Mouse (Mus musculus): ENCODE results near the gene Nthl1. TPM values are rescaled to one million over a fixed set of nuclear protein-coding genes. Genes with fewer than 3 reads are reported as not detected.
"Not testable (repeated sequence)": the region's sequence is repeated elsewhere in the genome, so short reads cannot be mapped to it uniquely, and the experiment has no call there.

The Nthl1 gene
- total RNA-seq, 2 experiments from 2014 or later, result 4.6 to 5.9 TPM

- DNase-seq (ENCODE audit: extremely low spot score in 1 of 2, low spot score in 2 of 2), result peak in 1 of 2 experiments; percentile 73
Measured at GRCm38 (mm10) chr17:24644875-24645721, 12.6 kb downstream of the Nthl1 start.

DNA sequence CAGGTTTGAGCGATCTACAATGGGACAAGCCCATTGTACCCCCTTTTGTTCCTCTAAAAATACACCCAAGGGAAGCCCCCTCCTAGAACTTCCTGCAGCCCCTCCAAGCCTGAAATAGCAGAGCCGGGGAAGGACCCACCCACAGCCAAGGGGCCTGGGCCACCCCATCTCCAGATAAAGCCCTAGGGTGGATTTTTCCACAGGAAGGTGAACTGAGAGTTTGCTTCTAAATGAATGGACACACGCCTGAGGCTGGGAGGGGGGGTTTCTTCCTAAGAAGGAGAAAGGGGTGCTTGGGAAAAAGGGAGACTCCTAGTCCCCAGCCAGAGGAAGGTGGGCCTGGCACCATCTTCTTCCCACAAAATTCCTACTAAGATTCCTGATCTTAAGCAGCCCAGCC is 13.4 kb downstream of the Nthl1 start:
- intact Hi-C loops (cut with DNase I), result no loop called here
- no peak for DNase-seq (ENCODE audit: extremely low spot score in 1 of 2, low spot score in 2 of 2)

More at GRCm38 (mm10) chr17:24644875-24645721, 12.6 kb downstream of the Nthl1 start:
- intact Hi-C loops (cut with DNase I), result no loop called here

DNA sequence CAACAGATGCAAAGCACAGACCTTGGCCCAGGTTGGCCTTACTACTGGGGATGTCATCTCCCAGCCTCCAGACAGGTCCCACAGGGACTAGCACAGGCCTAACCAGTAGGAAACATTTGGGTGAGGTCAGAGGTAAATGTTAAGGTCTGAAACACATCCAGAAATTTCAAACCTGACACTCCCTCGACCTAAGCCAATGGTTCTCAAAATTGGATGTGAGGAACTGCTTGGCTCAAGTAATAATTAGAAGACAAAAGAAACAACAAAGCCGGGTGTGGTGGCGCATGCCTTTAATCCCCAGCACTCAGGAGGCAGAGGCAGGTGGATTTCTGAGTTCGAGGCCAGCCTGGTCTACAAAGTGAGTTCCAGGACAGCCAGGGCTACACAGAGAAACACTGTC is 13.9 kb downstream of the Nthl1 start:
- no peak for DNase-seq (ENCODE audit: extremely low spot score in 1 of 2, low spot score in 2 of 2)
- intact Hi-C loops (cut with DNase I), result no loop called here

DNA sequence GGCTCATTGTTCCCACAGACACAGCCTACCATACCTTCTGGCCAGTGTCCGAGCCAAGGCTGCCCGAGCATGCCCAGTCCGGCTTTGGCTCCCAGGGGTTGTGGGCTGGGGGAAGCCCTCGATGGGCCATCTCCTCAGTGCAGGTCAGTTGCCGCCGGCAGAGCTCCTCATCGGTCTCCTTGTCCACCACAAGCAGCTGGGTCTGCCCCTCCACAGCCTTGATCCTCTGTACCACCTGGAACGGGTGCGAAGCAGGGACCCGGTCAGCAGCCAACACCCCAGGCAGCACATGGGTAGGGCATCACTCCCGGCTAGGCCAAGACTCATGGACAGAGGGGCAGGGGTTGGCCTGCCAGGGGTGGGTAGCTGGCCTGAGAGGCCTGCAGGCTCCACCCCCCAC is 15.0 kb downstream of the Nthl1 start:
- DNase-seq (ENCODE audit: extremely low spot score in 1 of 2, low spot score in 2 of 2), result no peak

DNA sequence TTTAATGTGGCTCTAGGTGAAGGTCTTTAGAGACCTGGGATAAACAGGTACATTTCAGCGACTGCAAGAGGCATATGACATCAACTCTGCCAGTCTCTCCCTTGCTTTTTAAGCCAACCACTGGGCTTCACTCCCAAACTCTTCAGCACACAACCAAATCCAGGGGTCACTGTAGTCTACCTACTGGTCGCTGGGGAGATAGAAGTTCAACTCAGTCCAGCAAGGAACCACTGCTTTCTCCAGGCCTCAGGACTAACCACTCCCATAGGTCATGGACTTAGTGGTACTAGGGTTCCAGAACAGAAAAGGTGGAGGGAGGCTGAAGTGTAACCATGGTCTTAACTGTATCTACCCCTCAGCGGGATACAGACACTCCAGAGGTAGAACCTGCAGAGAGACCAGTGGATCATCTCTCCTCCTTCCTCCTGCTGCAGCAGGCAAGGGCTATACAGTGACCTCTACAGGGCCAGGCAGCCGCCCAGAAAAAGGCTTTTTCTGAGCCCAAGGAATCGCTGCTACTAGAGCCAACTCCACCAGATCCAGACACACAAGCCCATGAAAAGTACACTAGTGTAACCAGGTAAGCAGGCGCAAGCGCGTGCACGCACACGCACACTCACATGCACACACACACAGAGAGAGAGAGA is 16.4 kb downstream of the Nthl1 start:
- intact Hi-C loops (cut with DNase I), result no loop called here

More for the DNA sequence above, 15.0 kb downstream of the Nthl1 start:
- intact Hi-C loops (cut with DNase I), result no loop called here

DNA sequence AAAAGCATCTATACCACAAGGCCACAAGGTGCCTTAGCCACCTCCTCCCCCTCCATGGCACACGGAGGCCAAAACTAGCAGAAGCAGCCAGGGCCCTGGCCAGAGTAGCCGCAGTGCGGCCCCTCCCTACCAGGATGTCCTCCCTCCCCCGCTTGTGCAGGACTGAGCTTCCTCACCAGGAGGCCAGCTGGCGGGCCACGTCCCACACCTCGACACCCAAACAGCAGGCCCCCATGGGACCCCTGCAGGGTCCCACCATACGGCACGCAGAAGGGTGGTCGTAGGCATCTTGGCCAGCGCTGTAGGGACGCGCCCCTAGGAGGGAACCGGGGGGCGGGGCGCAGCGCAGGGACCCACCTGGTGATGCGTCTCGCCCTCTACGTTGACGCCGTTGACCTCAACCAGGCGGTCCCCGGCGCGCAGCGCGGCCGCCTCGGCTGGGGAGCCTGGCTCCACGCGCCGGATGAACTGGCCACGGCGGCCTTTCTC is 17.1 kb downstream of the Nthl1 start:
- peak in 1 of 2 experiments; percentile 78 for DNase-seq (ENCODE audit: extremely low spot score in 1 of 2, low spot score in 2 of 2)
- intact Hi-C loops (cut with DNase I), result no loop called here

More for the DNA sequence above, 16.4 kb downstream of the Nthl1 start:
- no peak for DNase-seq (ENCODE audit: extremely low spot score in 1 of 2, low spot score in 2 of 2)

DNA sequence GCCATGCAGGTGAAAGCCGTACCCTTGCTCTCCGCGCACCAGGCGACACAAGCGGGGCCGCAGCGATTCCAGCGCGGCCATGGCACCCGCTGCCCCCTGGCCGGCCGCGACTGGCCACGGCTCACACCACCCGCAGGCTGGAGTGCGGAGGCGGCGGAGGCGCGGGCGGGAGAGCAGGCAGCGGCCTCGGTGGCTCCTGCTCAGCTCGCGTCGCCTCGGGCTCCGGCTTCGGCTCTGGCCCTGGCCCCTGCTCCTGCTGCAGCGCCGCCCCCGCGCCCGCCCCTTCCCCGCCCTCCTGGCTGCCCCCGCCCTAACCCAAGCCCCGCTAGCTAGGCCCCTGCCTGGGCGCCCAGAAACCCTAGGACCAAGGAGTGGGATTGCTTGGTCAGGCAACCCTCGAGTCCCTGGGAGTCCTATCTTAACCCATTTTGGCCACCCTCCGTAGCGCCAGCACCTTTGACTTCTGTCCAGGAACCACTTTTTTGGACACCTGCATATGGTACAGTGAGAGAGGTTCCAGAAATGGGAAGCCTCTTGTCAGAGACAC is 17.7 kb downstream of the Nthl1 start, which contains the start of gene Slc9a3r2:
Gene Slc9a3r2 (minus strand): TSS at position 258 of the 547 bp plus-strand sequence.
- intact Hi-C loops (cut with DNase I), result no loop called here

DNA sequence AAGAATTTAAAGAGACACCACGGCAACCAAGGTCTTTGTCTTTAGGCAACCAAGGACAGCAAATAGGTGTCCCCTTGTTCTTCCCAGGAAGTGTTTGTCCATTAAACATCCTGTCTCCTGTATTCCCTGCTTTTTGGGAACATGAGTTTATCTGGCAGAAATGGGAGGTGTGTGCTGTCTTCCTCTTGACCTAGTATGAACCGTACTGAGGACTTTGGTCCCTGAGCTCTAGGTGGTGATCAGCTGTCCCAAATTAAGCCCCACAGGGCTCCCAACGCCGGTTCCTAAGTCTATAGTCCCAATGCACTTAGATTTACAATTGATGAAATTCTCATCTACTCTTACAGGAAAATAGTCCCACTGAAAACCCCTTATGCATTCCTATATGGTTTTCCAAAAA is 18.3 kb downstream of the Nthl1 start:
- intact Hi-C loops (cut with DNase I), result no loop called here
- no peak for DNase-seq (ENCODE audit: extremely low spot score in 1 of 2, low spot score in 2 of 2)

More for the DNA sequence above, 17.7 kb downstream of the Nthl1 start, which contains the start of gene Slc9a3r2:
- DNase-seq (ENCODE audit: extremely low spot score in 1 of 2, low spot score in 2 of 2), result peak in 1 of 2 experiments; percentile 82

GRCm38 (mm10) chr17:24651835-24652234 is 19.4 kb downstream of the Nthl1 start:
- no peak for DNase-seq (ENCODE audit: extremely low spot score in 1 of 2, low spot score in 2 of 2)
- intact Hi-C loops (cut with DNase I), result no loop called here

GRCm38 (mm10) chr17:24653967-24654710 is 21.7 kb downstream of the Nthl1 start:
- peak in 1 of 2 experiments; percentile 86 for DNase-seq (ENCODE audit: extremely low spot score in 1 of 2, low spot score in 2 of 2)
- intact Hi-C loops (cut with DNase I), result no loop called here

DNA sequence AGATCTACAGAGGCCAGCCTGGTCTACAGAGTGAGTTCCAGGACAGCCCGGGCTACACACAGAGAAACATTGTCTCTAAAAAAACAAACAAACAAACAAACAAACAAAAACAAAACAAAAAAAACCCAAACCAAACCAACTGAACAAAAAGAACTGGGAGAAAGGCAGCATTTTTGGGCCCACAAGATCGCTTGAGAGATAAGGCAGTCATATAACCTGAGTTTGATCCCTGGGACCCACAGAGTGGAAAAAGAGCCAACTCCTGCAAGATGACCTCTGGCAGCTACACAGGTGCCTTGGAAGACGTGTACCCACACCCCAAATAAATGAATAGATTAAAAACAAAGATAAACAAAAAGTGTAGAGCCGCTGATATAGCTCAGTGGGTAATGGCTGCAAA is 22.5 kb downstream of the Nthl1 start:
- no peak for DNase-seq (ENCODE audit: extremely low spot score in 1 of 2, low spot score in 2 of 2)
- intact Hi-C loops (cut with DNase I), result no loop called here

GRCm38 (mm10) chr17:24658017-24658758 is 25.7 kb downstream of the Nthl1 start, which contains the start of gene Npw:
Gene Npw (minus strand): TSS chr17:24658457.
- DNase-seq (ENCODE audit: extremely low spot score in 1 of 2, low spot score in 2 of 2), result no peak
- intact Hi-C loops (cut with DNase I), result no loop called here

- intact Hi-C loops (cut with DNase I); DNase-seq (ENCODE audit: extremely low spot score in 1 of 2, low spot score in 2 of 2): not testable (repeated sequence)
Measured at GRCm38 (mm10) chr17:24667011-24667410, 34.5 kb downstream of the Nthl1 start.

DNA sequence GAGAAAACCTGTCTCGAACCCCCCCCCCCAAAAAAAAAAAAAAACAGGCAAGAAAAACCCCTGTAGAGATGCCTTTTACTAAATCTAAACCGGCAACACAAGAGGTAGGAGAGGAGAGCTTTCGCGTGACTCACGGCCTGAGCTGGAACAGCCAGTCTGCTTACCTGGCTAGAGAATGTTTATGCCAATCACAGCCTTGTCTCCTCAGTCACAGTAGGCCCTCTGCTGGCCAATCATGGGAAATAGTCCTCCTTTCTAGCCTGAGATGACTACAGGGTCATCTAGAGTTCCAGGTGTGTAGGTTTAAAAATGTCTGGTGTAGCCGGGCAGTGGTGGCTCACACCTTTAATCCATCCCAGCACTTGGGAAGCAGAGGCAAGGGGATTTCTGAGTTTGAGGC is 34.9 kb downstream of the Nthl1 start:
- peak in 1 of 2 experiments; percentile 60 for DNase-seq (ENCODE audit: extremely low spot score in 1 of 2, low spot score in 2 of 2)
- intact Hi-C loops (cut with DNase I), result no loop called here

DNA sequence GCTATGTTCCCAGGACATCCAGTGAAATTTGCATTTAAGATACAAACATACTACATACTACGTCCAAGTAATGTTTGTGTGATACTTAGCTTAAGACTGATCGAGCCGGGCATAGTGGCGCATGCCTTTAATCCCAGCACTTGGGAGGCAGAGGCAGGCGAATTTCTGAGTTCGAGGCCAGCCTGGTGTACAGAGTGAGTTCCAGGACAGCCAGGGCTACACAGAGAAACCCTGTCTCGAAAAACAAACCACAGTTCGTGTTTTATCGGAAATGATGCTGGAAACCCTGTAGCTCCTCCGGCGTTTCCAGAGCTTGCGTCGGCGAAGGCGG is 36.7 kb downstream of the Nthl1 start:
- DNase-seq (ENCODE audit: extremely low spot score in 1 of 2, low spot score in 2 of 2); intact Hi-C loops (cut with DNase I): not testable (repeated sequence)

GRCm38 (mm10) chr17:24669545-24670245 is 37.2 kb downstream of the Nthl1 start, which contains the start of gene Zfp598:
Gene Zfp598 (plus strand): TSS chr17:24669687.
- peak; percentile 91 to 97 for DNase-seq (ENCODE audit: extremely low spot score in 1 of 2, low spot score in 2 of 2)
- intact Hi-C loops (cut with DNase I), result no loop called here

- intact Hi-C loops (cut with DNase I), result no loop called here
- DNase-seq (ENCODE audit: extremely low spot score in 1 of 2, low spot score in 2 of 2), result no peak
Measured at GRCm38 (mm10) chr17:24670246-24670844, 37.9 kb downstream of the Nthl1 start.

Measured in left cerebral cortex, postnatal 10 days (tissue).